Mouse (Mus musculus) brain, embryonic 14.5 days (tissue): Measurements from ENCODE around the gene Ppp3ca. TPM values are rescaled to one million over a fixed set of nuclear protein-coding genes. Genes with fewer than 3 reads are reported as not detected.
A peak's percentile ranks its signal among the peaks of the same experiment; 100 is the strongest.

Experiments
- DNase-seq: peaks from one replicate; pipeline ENCODE4 v3.0.0-alpha.2; 2011; ENCODE audit warnings: low read depth
- CTCF ChIP-seq: fragments of 200-500 bp; IDR thresholded peaks from 2 replicates; pipeline ENCODE4 v1.5.1; 2012; ENCODE audit warnings: inconsistent platforms, mild to moderate bottlenecking, moderate library complexity, borderline replicate concordance; ENCODE audit not compliant: insufficient read depth, insufficient read length; ENCODE audit errors: extremely low read depth
- POLR2A ChIP-seq: fragments of 200-500 bp; IDR thresholded peaks from 2 replicates; pipeline ENCODE4 v1.6.1; 2012; ENCODE audit warnings: mild to moderate bottlenecking, inconsistent platforms, borderline replicate concordance; ENCODE audit not compliant: poor library complexity, insufficient read depth, insufficient read length, severe bottlenecking; ENCODE audit errors: extremely low read depth
- polyA plus RNA-seq: library from polyadenylated mRNA; depleted of rRNA; stranded (reverse); fragments of >200 nt; gene quantifications from 2 replicates; pipeline ENCODE4 v1.2.3, GENCODE M21; 2012

Ppp3ca gene
- polyA plus RNA-seq, 1 experiment: 78.6 TPM

DNA sequence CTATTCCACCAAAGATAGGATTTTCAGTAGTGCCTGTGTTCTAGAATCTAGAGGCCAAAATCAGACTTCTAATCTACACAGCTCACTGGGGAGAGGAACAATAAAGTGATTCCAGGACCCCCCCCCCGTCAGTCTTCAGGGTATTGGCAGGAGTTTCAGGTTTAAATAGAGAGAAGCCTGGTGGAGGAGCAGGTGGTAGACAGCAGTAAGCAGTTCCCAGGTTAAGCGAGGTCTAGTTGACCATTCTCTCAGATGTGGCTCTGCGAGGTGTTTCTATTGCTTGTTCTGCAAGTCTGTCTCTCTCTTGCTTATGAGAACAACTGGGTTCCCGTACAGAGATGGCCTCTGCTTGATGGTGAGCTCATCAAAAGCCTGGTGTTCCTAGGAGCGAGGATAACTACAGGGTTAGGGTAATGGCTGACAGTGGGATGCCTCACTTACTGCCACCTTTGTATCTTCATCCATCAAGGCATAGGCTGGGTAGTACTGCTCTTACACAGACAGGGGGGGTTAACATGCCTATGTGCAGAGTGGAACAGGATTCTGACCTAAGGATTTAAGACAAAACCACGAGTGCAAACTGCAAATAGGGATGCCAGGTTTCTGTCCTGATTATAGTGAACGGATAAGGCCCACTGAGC is 204.0 kb downstream of the Ppp3ca start:
- TF ChIP-seq CTCF (no peak), POLR2A (no peak)
- peak; percentile 35 for DNase-seq

DNA sequence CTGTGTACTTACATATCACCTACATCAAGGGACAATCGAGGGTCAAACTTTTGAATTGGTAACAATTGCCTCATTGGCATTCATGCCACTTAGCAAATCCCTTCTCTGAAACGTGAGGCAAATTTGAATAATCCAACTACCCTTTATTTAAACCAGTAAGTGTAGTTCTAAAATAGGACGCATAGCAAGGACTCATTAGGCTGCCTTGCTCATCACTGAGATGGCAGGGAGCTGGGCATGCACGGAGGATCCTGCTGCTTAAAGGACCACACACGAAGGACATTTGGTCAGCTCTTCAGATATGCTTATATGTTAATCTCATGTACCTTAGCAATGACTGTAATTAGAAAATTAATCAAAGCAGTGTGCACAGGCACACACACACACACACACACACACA is 204.6 kb downstream of the Ppp3ca start:
- peak; percentile 66 for DNase-seq
- TF ChIP-seq CTCF: no peak
- no peak for TF ChIP-seq POLR2A

DNA sequence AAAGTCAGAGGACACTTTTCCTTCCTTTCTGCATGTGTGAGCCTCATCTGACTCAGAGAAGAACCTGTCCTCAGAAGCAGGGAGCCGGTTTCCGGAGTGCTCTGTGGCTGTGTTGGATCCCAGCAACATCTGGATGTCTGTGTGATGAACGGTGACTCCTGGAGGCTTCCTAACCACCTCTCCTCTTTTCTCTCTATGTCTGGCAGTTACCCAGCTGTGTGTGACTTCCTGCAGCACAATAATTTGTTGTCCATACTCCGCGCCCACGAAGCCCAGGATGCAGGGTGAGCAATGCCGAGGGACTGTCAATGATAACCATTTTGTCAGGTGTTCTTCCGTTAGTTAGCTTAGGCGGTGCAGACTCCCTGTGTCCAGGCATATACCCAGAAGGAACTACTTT is 217.8 kb downstream of the Ppp3ca start:
- no peak for DNase-seq
- TF ChIP-seq CTCF (no peak), POLR2A (no peak)

DNA sequence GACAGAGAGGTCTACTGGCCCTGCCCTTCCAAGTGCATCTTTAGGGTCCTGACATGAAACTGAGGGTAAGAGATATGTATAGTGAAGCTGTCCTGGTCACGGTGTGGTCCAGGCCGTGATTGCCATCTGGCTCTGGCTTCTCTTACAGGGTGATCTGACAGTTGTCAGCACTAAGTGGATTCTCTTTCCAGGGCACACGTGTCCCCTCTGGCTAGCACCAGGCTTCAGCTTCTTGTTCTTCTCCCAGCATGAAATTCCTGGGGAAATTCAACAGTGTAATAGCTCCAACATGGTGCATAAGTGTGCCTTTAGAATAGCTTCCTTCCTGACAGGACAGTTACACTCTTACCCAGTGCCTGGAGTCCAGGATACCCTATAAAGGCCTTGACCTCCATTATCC is 222.2 kb downstream of the Ppp3ca start:
- no peak for TF ChIP-seq POLR2A
- TF ChIP-seq CTCF: no peak
- no peak for DNase-seq

DNA sequence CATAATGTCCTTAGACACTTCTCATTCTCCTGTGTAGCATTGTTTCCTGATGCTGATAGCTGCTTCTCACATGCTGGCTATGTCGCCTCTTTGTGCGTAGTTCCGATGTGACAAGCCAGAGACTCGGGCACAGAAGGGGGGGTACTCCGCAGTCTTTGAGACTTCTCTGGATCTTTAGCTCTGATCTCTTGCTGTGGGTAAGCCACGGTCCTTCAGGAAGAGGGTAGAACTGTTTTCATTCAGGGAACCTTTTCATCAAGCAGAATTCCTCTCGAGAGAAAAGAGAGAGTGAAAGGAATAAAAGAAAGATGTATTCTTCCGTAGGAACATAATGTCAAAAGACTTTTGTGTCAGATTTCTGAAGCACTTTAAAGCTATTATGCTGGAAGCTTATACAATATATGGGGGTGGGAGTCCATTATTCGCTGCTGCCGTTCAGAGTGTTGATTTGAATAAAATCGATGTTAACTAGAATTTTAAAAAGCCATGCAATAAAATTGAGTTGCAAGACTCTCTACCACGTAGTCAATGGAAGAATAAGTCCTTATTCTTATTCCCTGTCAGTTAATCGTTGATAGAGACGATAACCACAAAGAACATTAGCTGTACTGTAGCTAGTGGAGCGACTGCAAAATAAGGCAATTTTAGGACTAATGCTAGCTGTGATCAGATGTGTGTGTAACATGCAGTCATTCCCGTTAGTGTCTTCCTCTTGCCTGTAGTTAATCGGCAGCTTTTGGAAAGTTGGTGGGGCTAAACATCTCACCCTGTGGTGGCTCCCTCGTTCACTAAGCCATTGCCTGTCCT is 223.9 kb downstream of the Ppp3ca start:
- TF ChIP-seq CTCF (no peak), POLR2A (no peak)
- peak; percentile 75 for DNase-seq

DNA sequence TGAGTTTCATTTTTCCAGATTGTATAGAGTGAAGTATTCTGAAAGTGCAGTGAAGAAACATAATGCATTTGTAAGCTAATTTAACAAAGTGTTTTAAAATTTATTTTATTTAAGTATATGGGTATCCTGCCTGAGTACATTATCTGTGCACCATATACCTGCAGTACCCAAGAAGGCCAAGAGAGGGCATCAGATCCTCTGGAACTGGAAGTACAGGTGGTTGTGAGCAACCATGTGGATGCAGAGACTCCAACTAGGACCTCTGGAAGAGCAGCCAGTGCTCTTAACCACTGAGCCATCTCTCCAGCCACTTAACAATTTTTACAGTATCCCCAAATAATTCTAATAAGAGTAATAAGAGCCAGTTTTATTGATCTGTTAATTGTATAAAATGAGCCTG is 225.6 kb downstream of the Ppp3ca start:
- TF ChIP-seq CTCF: peak; percentile 29; the same call in 1 of the 2 replicates
- no peak for TF ChIP-seq POLR2A
- no peak for DNase-seq

DNA sequence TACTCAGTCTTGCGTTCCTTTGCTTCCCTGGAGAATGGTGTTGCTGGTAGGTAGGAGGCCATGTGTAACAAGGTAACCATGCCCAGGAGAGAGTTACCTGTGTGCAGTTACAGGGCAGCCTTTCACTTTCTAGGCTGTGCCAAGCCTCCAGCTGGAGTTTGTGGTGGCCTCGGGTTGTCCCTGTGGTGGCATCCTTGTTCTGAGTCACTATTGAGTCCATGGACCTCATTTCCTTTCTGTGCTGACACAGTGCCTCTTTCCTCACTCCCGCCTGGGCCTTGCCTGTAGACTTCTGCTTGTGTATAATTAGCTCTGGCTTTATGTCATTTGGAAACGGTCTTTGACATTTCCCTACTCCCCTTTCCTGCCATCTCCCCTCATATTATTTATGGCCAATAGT is 226.4 kb downstream of the Ppp3ca start:
- no peak for TF ChIP-seq POLR2A
- TF ChIP-seq CTCF: no peak
- no peak for DNase-seq

DNA sequence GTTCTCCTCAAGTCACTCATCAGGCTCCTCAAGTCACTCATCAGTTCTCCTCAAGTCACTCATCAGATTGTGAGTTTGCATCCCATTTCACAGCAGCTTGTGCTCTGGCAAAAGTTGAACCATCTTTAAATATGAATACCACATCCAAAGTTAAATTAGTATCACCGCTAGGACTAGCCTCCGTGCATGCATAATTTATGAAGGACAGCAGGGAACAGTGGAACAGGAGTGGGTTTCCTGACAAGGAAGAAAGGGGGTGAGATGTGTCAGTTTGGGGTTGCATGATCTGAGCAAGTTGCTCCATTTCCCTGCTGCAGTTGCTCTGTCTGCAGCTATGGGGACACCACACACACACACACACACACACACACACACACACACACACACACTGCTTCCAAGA is 229.8 kb downstream of the Ppp3ca start:
- DNase-seq: no peak
- TF ChIP-seq POLR2A (no peak), CTCF (no peak)

DNA sequence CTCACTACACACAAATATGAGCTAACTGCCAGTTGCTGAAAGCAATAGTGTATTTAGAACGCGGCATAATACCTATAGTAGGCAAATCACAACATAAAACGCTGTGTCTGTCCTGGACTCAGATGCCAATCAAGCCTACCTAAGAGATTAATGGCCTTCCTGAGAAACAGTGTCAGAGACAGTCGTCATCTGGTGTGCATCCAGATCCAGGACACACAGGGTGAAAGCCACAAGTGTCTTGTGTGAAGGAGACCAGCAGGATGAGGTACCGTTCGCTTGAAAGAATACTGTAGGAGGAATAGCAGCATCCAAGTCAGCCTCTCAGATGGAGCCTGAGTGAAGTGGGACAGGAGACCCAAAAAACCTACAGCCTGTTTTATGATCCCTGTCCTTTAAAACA is 231.1 kb downstream of the Ppp3ca start:
- TF ChIP-seq POLR2A: no peak
- TF ChIP-seq CTCF: no peak
- DNase-seq: no peak

DNA sequence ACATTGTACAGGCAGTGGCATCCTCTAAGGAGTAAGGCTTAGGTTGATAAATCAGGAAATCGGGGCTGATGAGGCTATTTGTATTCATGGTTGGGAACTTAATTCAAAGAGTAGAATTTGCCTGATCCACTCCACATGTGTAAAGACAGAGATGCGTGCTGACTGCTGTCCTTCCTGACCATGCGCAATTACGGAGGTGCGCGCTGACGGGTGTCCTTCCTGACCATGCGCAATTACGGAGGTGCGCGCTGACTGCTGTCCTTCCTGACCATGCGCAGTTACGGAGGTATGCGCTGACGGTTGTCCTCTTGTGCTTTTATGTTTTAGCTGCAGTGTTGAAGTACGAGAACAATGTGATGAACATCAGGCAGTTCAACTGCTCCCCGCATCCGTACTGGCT is 232.9 kb downstream of the Ppp3ca start:
- no peak for DNase-seq

DNA sequence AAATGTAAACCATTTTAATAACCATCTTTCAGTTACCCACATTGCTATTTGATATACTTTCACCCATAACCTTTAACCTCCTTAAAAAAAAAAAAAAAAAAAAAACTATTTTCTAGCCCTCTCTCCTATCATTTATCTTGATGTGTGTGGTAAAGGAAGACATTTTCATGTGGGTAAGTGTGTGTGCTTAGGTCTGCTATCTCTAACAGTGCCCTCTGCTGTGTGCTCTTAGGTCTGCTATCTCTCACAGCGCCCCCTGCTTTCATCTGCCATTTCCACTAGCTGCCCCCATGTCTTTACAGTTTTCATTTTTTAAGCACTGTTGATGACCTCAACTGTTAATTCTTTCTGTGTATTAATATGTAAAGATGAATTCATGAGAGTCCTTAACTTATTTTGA is 235.7 kb downstream of the Ppp3ca start:
- peak; percentile 42 for DNase-seq

More for the DNA sequence above, 232.9 kb downstream of the Ppp3ca start:
- TF ChIP-seq POLR2A (no peak), CTCF (no peak)

DNA sequence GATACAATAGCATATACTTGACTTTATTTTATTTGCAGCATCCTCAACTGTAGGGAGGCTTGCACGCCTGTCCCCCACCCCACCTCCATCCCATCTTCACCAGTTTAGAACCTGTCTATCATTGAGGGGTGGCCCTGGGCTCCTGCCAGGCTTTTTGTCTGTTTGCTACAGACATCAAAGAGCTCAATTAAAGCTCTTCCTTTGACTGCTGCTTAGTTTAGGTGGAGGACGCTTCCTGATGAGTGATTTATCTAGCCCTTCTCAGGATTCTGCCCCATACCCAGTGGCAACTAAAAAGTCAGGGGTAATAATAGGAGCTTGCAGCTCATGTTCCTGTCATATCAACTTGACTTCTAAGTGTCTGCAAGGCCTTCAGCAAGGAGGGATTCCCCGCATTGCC is 239.6 kb downstream of the Ppp3ca start:
- peak; percentile 53 for DNase-seq
- no peak for TF ChIP-seq CTCF
- TF ChIP-seq POLR2A: no peak

More for the DNA sequence above, 235.7 kb downstream of the Ppp3ca start:
- TF ChIP-seq CTCF: peak; percentile 49; the same call in 1 of the 2 replicates
- no peak for TF ChIP-seq POLR2A

DNA sequence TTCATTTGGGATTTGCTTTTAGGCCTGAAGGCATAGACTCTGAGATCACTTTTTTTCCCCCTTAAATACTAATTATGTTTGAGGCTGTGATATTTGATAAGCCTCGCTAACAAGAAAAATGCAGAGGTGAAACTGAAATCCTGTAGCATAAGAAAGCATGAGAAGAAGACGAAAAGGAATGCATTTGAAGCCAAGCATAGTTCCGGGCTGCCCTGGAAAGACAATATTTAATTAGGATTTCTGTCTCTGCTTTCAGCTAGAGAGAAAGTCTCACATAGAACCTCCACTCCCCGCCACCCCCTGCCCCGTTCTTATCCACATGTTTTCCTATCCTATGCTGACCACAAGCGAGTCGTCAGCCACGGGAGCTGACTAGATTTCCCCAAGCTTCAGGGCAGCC is 241.4 kb downstream of the Ppp3ca start:
- TF ChIP-seq CTCF (no peak), POLR2A (no peak)

DNA sequence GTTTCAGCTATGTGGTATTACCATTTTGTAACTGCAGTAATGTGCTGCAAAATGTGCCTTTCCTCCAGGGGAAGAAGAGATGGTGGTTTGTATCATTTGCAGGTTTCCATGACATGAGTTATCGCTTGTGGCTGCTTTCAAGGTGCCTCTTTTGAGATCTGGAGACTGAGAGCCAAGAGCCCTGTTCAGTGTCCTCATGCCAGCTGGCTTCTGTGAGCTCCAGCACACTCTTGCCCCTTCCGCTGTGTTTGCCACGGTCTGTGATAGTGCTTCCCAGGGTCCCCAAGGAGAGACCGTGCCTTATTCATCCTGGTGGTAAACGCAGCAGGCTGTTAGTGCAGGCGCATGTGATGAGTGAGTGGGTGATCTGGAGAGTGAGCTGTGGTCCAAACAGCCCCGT is 247.2 kb downstream of the Ppp3ca start:
- DNase-seq: no peak
- no peak for TF ChIP-seq CTCF
- TF ChIP-seq POLR2A: no peak

More for the DNA sequence above, 241.4 kb downstream of the Ppp3ca start:
- peak; percentile 28 for DNase-seq
